Mouse (Mus musculus) C2C12 (cell line): Measurements from ENCODE around the gene Runx1.

Source experiments
- CEBPB ChIP-seq: IDR thresholded peaks from one replicate; pipeline ENCODE4 v1.6.1; 2011; ENCODE audit warnings: low read depth, mild to moderate bottlenecking, control low read depth, moderate library complexity
- CTCF ChIP-seq: IDR thresholded peaks from one replicate; pipeline ENCODE4 v1.5.1; 2011; ENCODE audit not compliant: control insufficient read depth, insufficient read depth, insufficient read length
- FOSL1 ChIP-seq: IDR thresholded peaks from one replicate; pipeline ENCODE4 v1.8.0; 2011; ENCODE audit warnings: mild to moderate bottlenecking, low read length; ENCODE audit not compliant: poor library complexity, insufficient read depth, severe bottlenecking
- MYOG ChIP-seq: IDR thresholded peaks from one replicate; pipeline ENCODE4 v1.6.1; 2011; ENCODE audit not compliant: control insufficient read depth, insufficient read length; ENCODE audit errors: extremely low read depth

- no peak for TF ChIP-seq CTCF
- no peak for TF ChIP-seq CEBPB
- no peak for TF ChIP-seq MYOG
- TF ChIP-seq FOSL1: no peak
Observed at GRCm38 (mm10) chr16:92597655-92598054, 228.3 kb downstream of the Runx1 start.
